9 mouse cellular contexts compared by ENCODE assay signal in genomic region chr4:46126541-46126940, GRCm38 (mm10). TPM values are rescaled to one million over a fixed set of nuclear protein-coding genes. Genes with fewer than 3 reads are reported as not detected.
DNase-seq lines count a peak whose midpoint lies in the region; ATAC-seq and TF ChIP-seq lines count a peak whose summit lies in the region.
"Had no signal": no experiment of that assay in that cellular context is flagged by ENCODE, and none has a peak within 500 bp of the region (broad histone marks: within the 10 kb centered on the region; RNA-seq: fewer than 3 reads in every experiment).

No protein-coding gene starts in this region.

- WGBS in kidney, adult 2 months, result 35% methylated on average over 2 of the region's 2 CpGs
- WGBS in kidney, embryonic 14.5 days, result 54% methylated on average over 2 of the region's 2 CpGs
- WGBS in forebrain, embryonic 11.5 days, result 45% methylated on average over 2 of the region's 2 CpGs
- WGBS in hindbrain, embryonic 13.5 days, result 40% methylated on average over 2 of the region's 2 CpGs
- 54% methylated on average over 2 of the region's 2 CpGs for WGBS in midbrain, embryonic 14.5 days

- no peak for ATAC-seq in kidney, embryonic 14.5 days (ENCODE audit: low FRiP score, low TSS enrichment)
- ATAC-seq in forebrain, embryonic 11.5 days (replicated peaks; ENCODE audit: low FRiP score), result no peak
- ATAC-seq in hindbrain, embryonic 13.5 days (ENCODE audit: low FRiP score), result peak; percentile 59; the same call in 1 of the 2 replicates
- no peak for ATAC-seq in midbrain, embryonic 14.5 days (ENCODE audit: low FRiP score, low TSS enrichment)

- TF ChIP-seq CTCF in kidney, adult 2 months (conservative IDR thresholded peaks at IDR 0.05; ENCODE audit: insufficient read depth, insufficient read length, low read depth, low read length), result peak; percentile 93

- DNase-seq in kidney, adult 2 months, result peak; percentile 77
- peak; percentile 59 for DNase-seq in c-Kit-negative CD71-positive TER-119-positive erythroid progenitor cells, embryonic 14.5 days (ENCODE audit: low read depth, low spot score)
- DNase-seq in forebrain, embryonic 11.5 days (ENCODE audit: low spot score), result peak; percentile 73
- peak; percentile 54 to 70 for DNase-seq in left cerebral cortex, adult 8-10 months (ENCODE audit: low spot score in 2 of 2)
- peak; percentile 91 for DNase-seq in midbrain, embryonic 14.5 days
- DNase-seq in spleen, postnatal 10 days (ENCODE audit: low spot score in 2 of 2), result peak; percentile 57 to 81

- no peak overlapping the region for H3K4me3 ChIP-seq in kidney, adult 2 months (ENCODE audit: insufficient read depth, low read depth, low read length)
- no peak overlapping the region for H3K4me3 ChIP-seq in kidney, embryonic 14.5 days (ENCODE audit: low read length)
- H3K4me3 ChIP-seq in forebrain, embryonic 11.5 days (ENCODE audit: low read depth, low read length), result no peak overlapping the region
- H3K4me3 ChIP-seq in hindbrain, embryonic 13.5 days, result no peak overlapping the region
- no peak overlapping the region for H3K4me3 ChIP-seq in midbrain, embryonic 14.5 days (replicated peaks; ENCODE audit: low read depth, low read length)
- H3K4me3 ChIP-seq: embryonic facial prominence, embryonic 12.5 days had no signal

- TF ChIP-seq POLR2A in kidney, adult 2 months (IDR thresholded peaks at IDR 0.05; ENCODE audit: low read depth, low read length), result no peak

- H3K9ac ChIP-seq in kidney, embryonic 14.5 days (ENCODE audit: low read depth, low read length), result no peak overlapping the region
- no peak overlapping the region for H3K9ac ChIP-seq in forebrain, embryonic 11.5 days (ENCODE audit: low read length)
- H3K9ac ChIP-seq in hindbrain, embryonic 13.5 days, result no peak overlapping the region
- H3K9ac ChIP-seq in midbrain, embryonic 14.5 days (replicated peaks; ENCODE audit: low read length), result no peak overlapping the region
- H3K9ac ChIP-seq: embryonic facial prominence, embryonic 12.5 days had no signal

- peaks cover 8% of the 10 kb centered on the region for H3K4me1 ChIP-seq in kidney, adult 2 months (ENCODE audit: control insufficient read depth, insufficient read depth, low read length)
- H3K4me1 ChIP-seq in kidney, embryonic 14.5 days (ENCODE audit: control insufficient read depth, insufficient read depth, low read length), result peaks cover 12% of the 10 kb centered on the region
- H3K4me1 ChIP-seq in forebrain, embryonic 11.5 days (replicated peaks; ENCODE audit: control insufficient read depth, insufficient read depth, low read length), result no peaks in the 10 kb centered on the region
- no peaks in the 10 kb centered on the region for H3K4me1 ChIP-seq in hindbrain, embryonic 13.5 days (replicated peaks)
- H3K4me1 ChIP-seq in midbrain, embryonic 14.5 days (ENCODE audit: control insufficient read depth, insufficient read depth, low read length), result no peaks in the 10 kb centered on the region
- H3K4me1 ChIP-seq: embryonic facial prominence, embryonic 12.5 days had no signal

- H3K4me2 ChIP-seq in kidney, embryonic 14.5 days (replicated peaks; ENCODE audit: low read depth, low read length), result no peak overlapping the region
- no peak overlapping the region for H3K4me2 ChIP-seq in forebrain, embryonic 11.5 days (ENCODE audit: low read depth, low read length, severe bottlenecking)
- H3K4me2 ChIP-seq in hindbrain, embryonic 13.5 days, result no peak overlapping the region
- no peak overlapping the region for H3K4me2 ChIP-seq in midbrain, embryonic 14.5 days (ENCODE audit: low read length)
- H3K4me2 ChIP-seq: embryonic facial prominence, embryonic 12.5 days had no signal

- H3K27ac ChIP-seq in kidney, adult 2 months (ENCODE audit: insufficient read depth, low read depth, low read length), result no peak overlapping the region
- no peak overlapping the region for H3K27ac ChIP-seq in kidney, embryonic 14.5 days (ENCODE audit: low read depth, low read length)
- H3K27ac ChIP-seq in forebrain, embryonic 11.5 days (ENCODE audit: low read depth, low read length), result no peak overlapping the region
- H3K27ac ChIP-seq in hindbrain, embryonic 13.5 days, result no peak overlapping the region
- H3K27ac ChIP-seq in midbrain, embryonic 14.5 days (replicated peaks; ENCODE audit: low read depth, low read length), result no peak overlapping the region
- H3K27ac ChIP-seq: embryonic facial prominence, embryonic 12.5 days had no signal

- no peaks in the 10 kb centered on the region for H3K27me3 ChIP-seq in kidney, adult 2 months (replicated peaks; ENCODE audit: control insufficient read depth, insufficient read depth, low read length)
- H3K27me3 ChIP-seq in kidney, embryonic 14.5 days (ENCODE audit: control insufficient read depth, insufficient read depth, low read length), result no peaks in the 10 kb centered on the region
- no peaks in the 10 kb centered on the region for H3K27me3 ChIP-seq in forebrain, embryonic 11.5 days (ENCODE audit: control insufficient read depth, insufficient read depth, low read length)
- no peaks in the 10 kb centered on the region for H3K27me3 ChIP-seq in hindbrain, embryonic 13.5 days
- no peaks in the 10 kb centered on the region for H3K27me3 ChIP-seq in midbrain, embryonic 14.5 days (ENCODE audit: control insufficient read depth, insufficient read depth, low read length)
- H3K27me3 ChIP-seq: embryonic facial prominence, embryonic 12.5 days had no signal

- H3K9me3 ChIP-seq in kidney, embryonic 14.5 days (ENCODE audit: control insufficient read depth, low read length), result no peaks in the 10 kb centered on the region
- H3K9me3 ChIP-seq in forebrain, embryonic 11.5 days (ENCODE audit: control insufficient read depth, low read length), result no peaks in the 10 kb centered on the region
- H3K9me3 ChIP-seq in hindbrain, embryonic 13.5 days, result no peaks in the 10 kb centered on the region
- no peaks in the 10 kb centered on the region for H3K9me3 ChIP-seq in midbrain, embryonic 14.5 days (ENCODE audit: control insufficient read depth, low read length)
- H3K9me3 ChIP-seq: embryonic facial prominence, embryonic 12.5 days had no signal

- peaks cover 2% of the 10 kb centered on the region for H3K36me3 ChIP-seq in kidney, adult 2 months (ENCODE audit: control insufficient read depth, insufficient read depth, low read length)
- H3K36me3 ChIP-seq in kidney, embryonic 14.5 days (ENCODE audit: control insufficient read depth, insufficient read depth, low read length), result peaks cover 79% of the 10 kb centered on the region
- peaks cover 14% of the 10 kb centered on the region for H3K36me3 ChIP-seq in forebrain, embryonic 11.5 days (ENCODE audit: control insufficient read depth, insufficient read depth, low read length)
- H3K36me3 ChIP-seq in hindbrain, embryonic 13.5 days, result peaks cover 86% of the 10 kb centered on the region
- peaks cover 84% of the 10 kb centered on the region for H3K36me3 ChIP-seq in midbrain, embryonic 14.5 days (ENCODE audit: control insufficient read depth, insufficient read depth, low read length)

RNA-seq across cellular contexts. Expression of gene Ncbp1, which starts 11.9 kb away (rescaled TPM):
- polyA plus RNA-seq in kidney, adult 2 months (2012; rRNA removed), result 17.6 and 18.8 TPM in 2 replicates
- 70.5 and 106 TPM in 2 replicates for polyA plus RNA-seq in kidney, embryonic 14.5 days (2014; fragmentation: Nextera tagmentation; extraction: Ambion mirVana)
- polyA plus RNA-seq in forebrain, embryonic 11.5 days (2014; fragmentation: Nextera tagmentation; extraction: Ambion mirVana), result 147 TPM in 2 replicates
- polyA plus RNA-seq in hindbrain, embryonic 13.5 days (2015; fragmentation: Nextera tagmentation; extraction: Ambion mirVana), result 87.5 and 91.0 TPM in 2 replicates
- 10 to 100 TPM; 41.2 to 45.9 (median 45.1) TPM for total RNA-seq in left cerebral cortex, adult 8-10 months (2022)
- polyA plus RNA-seq in midbrain, embryonic 14.5 days (2014; fragmentation: Nextera tagmentation; extraction: Ambion mirVana), result 72.7 and 100 TPM in 2 replicates

RNA-seq across cellular contexts. Expression of gene Tstd2, which starts 12.0 kb away (rescaled TPM):
- polyA plus RNA-seq in kidney, adult 2 months (2012; rRNA removed), result 14.1 and 14.6 TPM in 2 replicates
- polyA plus RNA-seq in kidney, embryonic 14.5 days (2014; fragmentation: Nextera tagmentation; extraction: Ambion mirVana), result 23.5 and 46.0 TPM in 2 replicates
- polyA plus RNA-seq in forebrain, embryonic 11.5 days (2014; fragmentation: Nextera tagmentation; extraction: Ambion mirVana), result 45.7 and 53.8 TPM in 2 replicates
- 37.7 and 42.0 TPM in 2 replicates for polyA plus RNA-seq in hindbrain, embryonic 13.5 days (2015; fragmentation: Nextera tagmentation; extraction: Ambion mirVana)
- 10 to 100 TPM; 13.9 to 20.6 (median 18.8) TPM for total RNA-seq in left cerebral cortex, adult 8-10 months (2022)
- 23.5 and 24.6 TPM in 2 replicates for polyA plus RNA-seq in midbrain, embryonic 14.5 days (2014; fragmentation: Nextera tagmentation; extraction: Ambion mirVana)
